Mouse (Mus musculus) hindbrain, embryonic 16.5 days (tissue): Measurements from ENCODE around the gene Gm10570. TPM values are rescaled to one million over a fixed set of nuclear protein-coding genes. Genes with fewer than 3 reads are reported as not detected.

Experiments
- ATAC-seq: fragments of 200-750 bp; cut with Nextera tagmentation; 2 replicates; pipeline ENCODE4 v1.8.0; 2017; ENCODE audit warnings: moderate TSS enrichment, moderate library complexity
- H3K27ac ChIP-seq: fragments of 300-500 bp; sonication (generic); 2 replicates; pipeline ENCODE4 v1.5.1; 2014; ENCODE audit warnings: low read depth, mild to moderate bottlenecking, control low read depth, low read length, moderate library complexity
- H3K27me3 ChIP-seq: fragments of 300-500 bp; sonication (generic); replicated peaks from 2 replicates; pipeline ENCODE4 v1.6.1; 2014; ENCODE audit warnings: low read length; ENCODE audit not compliant: control insufficient read depth, insufficient read depth
- H3K36me3 ChIP-seq: fragments of 300-500 bp; sonication (generic); 2 replicates; pipeline ENCODE4 v1.6.1; 2014; ENCODE audit warnings: mild to moderate bottlenecking, low read length, moderate library complexity, mixed read lengths; ENCODE audit not compliant: control insufficient read depth, insufficient read depth
- H3K4me1 ChIP-seq: fragments of 300-500 bp; sonication (generic); 2 replicates; pipeline ENCODE4 v1.6.1; 2014; ENCODE audit warnings: low read depth, low read length; ENCODE audit not compliant: control insufficient read depth, insufficient read depth
- H3K4me2 ChIP-seq: fragments of 300-500 bp; sonication (generic); 2 replicates; pipeline ENCODE4 v1.6.1; 2014; ENCODE audit warnings: mild to moderate bottlenecking, low read length, control low read depth, moderate library complexity
- H3K4me3 ChIP-seq: fragments of 300-500 bp; sonication (generic); 2 replicates; pipeline ENCODE4 v1.5.1; 2014; ENCODE audit warnings: mild to moderate bottlenecking, low read length, control low read depth, moderate library complexity
- H3K9ac ChIP-seq: fragments of 300-500 bp; sonication (generic); 2 replicates; pipeline ENCODE4 v1.6.1; 2014; ENCODE audit warnings: low read depth, mild to moderate bottlenecking, control low read depth, low read length, moderate library complexity
- H3K9me3 ChIP-seq: fragments of 300-500 bp; sonication (generic); 2 replicates; pipeline ENCODE4 v1.6.1; 2014; ENCODE audit warnings: mild to moderate bottlenecking, low read length, moderate library complexity; ENCODE audit not compliant: control insufficient read depth
- WGBS: fragments of 180-500 bp; shearing (Covaris S2); extraction: QIAGEN DNeasy Blood & Tissue Kit; methylation state at CpG from one replicate; pipeline ENCODE4 v1.1.7; 2014; 5-methylcytosine and 5-hydroxymethylcytosine counted together
- polyA plus RNA-seq: library from polyadenylated mRNA; unstranded; fragments of >200 nt; fragmentation: Nextera tagmentation; extraction: Ambion mirVana; gene quantifications from 2 replicates; pipeline ENCODE4 v1.2.1, GENCODE M21; 2015

Gene Gm10570
- polyA plus RNA-seq, 1 experiment from 2014 or later = 1.2 TPM

- Histone ChIP-seq H3K9ac (no peak overlapping the region), H3K36me3 (no peaks in the 10 kb centered on the region)
Observed at GRCm38 (mm10) chr4:130276573-130277176, 31.8 kb downstream of the Gm10570 start.

GRCm38 (mm10) chr4:130275823-130276105 lies 32.7 kb downstream of the Gm10570 start:
- WGBS = 38% methylated on average over 5 of the region's 5 CpGs
- ATAC-seq = no peak
- H3K4me2 ChIP-seq = peak overlapping the region; percentile 94
- H3K36me3 ChIP-seq = no peaks in the 10 kb centered on the region
- H3K9ac ChIP-seq = peak overlapping the region; percentile 91
- H3K27ac ChIP-seq = peak overlapping the region; percentile 91; the same call in 1 of the 2 replicates
- H3K4me3 ChIP-seq = peak overlapping the region; percentile 76
- H3K4me1 ChIP-seq = peaks cover 8% of the 10 kb centered on the region; the same call in 1 of the 2 replicates
- no peaks in the 10 kb centered on the region for H3K9me3 ChIP-seq
- H3K27me3 ChIP-seq = no peaks in the 10 kb centered on the region

More at GRCm38 (mm10) chr4:130276573-130277176, 31.8 kb downstream of the Gm10570 start:
- no peaks in the 10 kb centered on the region for H3K27me3 ChIP-seq
- H3K4me1 ChIP-seq = peaks cover 8% of the 10 kb centered on the region; the same call in 1 of the 2 replicates
- H3K4me2 ChIP-seq = no peak overlapping the region
- H3K4me3 ChIP-seq = no peak overlapping the region
- no peak overlapping the region for H3K27ac ChIP-seq
- ATAC-seq = no peak
- H3K9me3 ChIP-seq = no peaks in the 10 kb centered on the region
- 70% methylated on average over 6 of the region's 7 CpGs for WGBS

- Histone ChIP-seq H3K4me1 (peaks cover 8% of the 10 kb centered on the region; the same call in 1 of the 2 replicates), H3K27ac (peak overlapping the region; percentile 91), H3K4me3 (peak overlapping the region; percentile 76), H3K36me3 (no peaks in the 10 kb centered on the region), H3K9ac (peak overlapping the region; percentile 91), H3K9me3 (no peaks in the 10 kb centered on the region), H3K27me3 (no peaks in the 10 kb centered on the region), H3K4me2 (peak overlapping the region; percentile 94)
- ATAC-seq = peak; percentile 29; the same call in 1 of the 2 replicates
- 1% methylated on average over 49 of the region's 62 CpGs for WGBS
Observed at GRCm38 (mm10) chr4:130275016-130275822, 33.3 kb downstream of the Gm10570 start.

GRCm38 (mm10) chr4:130274346-130275015 lies 34.0 kb downstream of the Gm10570 start:
- peak overlapping the region; percentile 91 for H3K9ac ChIP-seq
- WGBS = 0% methylated on average over 29 of the region's 29 CpGs
- H3K36me3 ChIP-seq = no peaks in the 10 kb centered on the region
- peak overlapping the region; percentile 76 for H3K4me3 ChIP-seq
- no peaks in the 10 kb centered on the region for H3K27me3 ChIP-seq
- ATAC-seq = peak; percentile 76
- peaks cover 8% of the 10 kb centered on the region; the same call in 1 of the 2 replicates for H3K4me1 ChIP-seq
- H3K27ac ChIP-seq = peak overlapping the region; percentile 91
- H3K4me2 ChIP-seq = peak overlapping the region; percentile 94
- no peaks in the 10 kb centered on the region for H3K9me3 ChIP-seq

GRCm38 (mm10) chr4:130273698-130274345 lies 34.7 kb downstream of the Gm10570 start:
- 4% methylated on average over 11 of the region's 12 CpGs for WGBS
- ATAC-seq = peak; percentile 31
- Histone ChIP-seq H3K27me3 (no peaks in the 10 kb centered on the region), H3K4me2 (peak overlapping the region; percentile 94), H3K36me3 (no peaks in the 10 kb centered on the region), H3K4me3 (peak overlapping the region; percentile 76), H3K4me1 (peaks cover 8% of the 10 kb centered on the region; the same call in 1 of the 2 replicates), H3K9ac (peak overlapping the region; percentile 91), H3K27ac (peak overlapping the region; percentile 91), H3K9me3 (no peaks in the 10 kb centered on the region)

GRCm38 (mm10) chr4:130270611-130271347 lies 37.7 kb downstream of the Gm10570 start:
- Histone ChIP-seq H3K4me3 (no peak overlapping the region), H3K9ac (no peak overlapping the region), H3K4me1 (peaks cover 4% of the 10 kb centered on the region; the same call in 1 of the 2 replicates), H3K36me3 (no peaks in the 10 kb centered on the region), H3K27me3 (no peaks in the 10 kb centered on the region), H3K27ac (no peak overlapping the region), H3K4me2 (no peak overlapping the region), H3K9me3 (no peaks in the 10 kb centered on the region)
- WGBS = 90% methylated on average over 6 of the region's 6 CpGs
- no peak for ATAC-seq

- Histone ChIP-seq H3K4me1 (peaks cover 4% of the 10 kb centered on the region; the same call in 1 of the 2 replicates), H3K27ac (no peak overlapping the region), H3K9ac (no peak overlapping the region), H3K36me3 (no peaks in the 10 kb centered on the region), H3K4me2 (no peak overlapping the region), H3K4me3 (no peak overlapping the region), H3K27me3 (no peaks in the 10 kb centered on the region), H3K9me3 (no peaks in the 10 kb centered on the region)
- no peak for ATAC-seq
- 76% methylated on average over 8 of the region's 8 CpGs for whole genome bisulfite sequencing
Observed at GRCm38 (mm10) chr4:130270089-130270488, 38.4 kb downstream of the Gm10570 start.

GRCm38 (mm10) chr4:130268736-130269135 lies 39.7 kb downstream of the Gm10570 start:
- no peak for ATAC-seq
- H3K36me3 ChIP-seq = no peaks in the 10 kb centered on the region
- no peak overlapping the region for H3K4me2 ChIP-seq
- no peak overlapping the region for H3K27ac ChIP-seq
- H3K9me3 ChIP-seq = no peaks in the 10 kb centered on the region
- 78% methylated on average over 10 of the region's 10 CpGs for WGBS
- H3K4me1 ChIP-seq = peaks cover 3% of the 10 kb centered on the region
- H3K9ac ChIP-seq = no peak overlapping the region
- no peaks in the 10 kb centered on the region for H3K27me3 ChIP-seq
- H3K4me3 ChIP-seq = no peak overlapping the region
